Mouse (Mus musculus) heart, embryonic 13.5 days (tissue): Measurements from ENCODE around the gene Ifnar1. TPM values are rescaled to one million over a fixed set of nuclear protein-coding genes. Genes with fewer than 3 reads are reported as not detected.

Experiments
- ATAC-seq: fragments of 200-750 bp; cut with Nextera tagmentation; 2 replicates; pipeline ENCODE4 v1.8.0; 2017; ENCODE audit warnings: moderate TSS enrichment; ENCODE audit not compliant: insufficient number of reproducible peaks, low FRiP score, low TSS enrichment; ENCODE audit errors: extremely low read depth
- H3K27ac ChIP-seq: fragments of 300-500 bp; sonication (generic); replicated peaks from 2 replicates; pipeline ENCODE4 v1.5.1; 2015; ENCODE audit warnings: moderate library complexity, mild to moderate bottlenecking, inconsistent platforms
- H3K27me3 ChIP-seq: fragments of 300-500 bp; sonication (generic); replicated peaks from 2 replicates; pipeline ENCODE4 v1.6.1; 2015; ENCODE audit warnings: mild to moderate bottlenecking, inconsistent platforms
- H3K36me3 ChIP-seq: fragments of 300-500 bp; sonication (generic); 2 replicates; pipeline ENCODE4 v1.6.1; 2015; ENCODE audit warnings: mild to moderate bottlenecking, inconsistent platforms
- H3K4me1 ChIP-seq: fragments of 300-500 bp; sonication (generic); 2 replicates; pipeline ENCODE4 v1.6.1; 2015; ENCODE audit warnings: inconsistent platforms
- H3K4me2 ChIP-seq: fragments of 300-500 bp; sonication (generic); 2 replicates; pipeline ENCODE4 v1.6.1; 2015; ENCODE audit warnings: inconsistent platforms, mild to moderate bottlenecking, moderate library complexity
- H3K4me3 ChIP-seq: fragments of 300-500 bp; sonication (generic); 2 replicates; pipeline ENCODE4 v1.5.1; 2015; ENCODE audit warnings: moderate library complexity, mild to moderate bottlenecking, inconsistent platforms
- H3K9ac ChIP-seq: fragments of 300-500 bp; sonication (generic); 2 replicates; pipeline ENCODE4 v1.6.1; 2015; ENCODE audit warnings: inconsistent platforms, mild to moderate bottlenecking, moderate library complexity
- H3K9me3 ChIP-seq: fragments of 300-500 bp; sonication (generic); 2 replicates; pipeline ENCODE4 v1.6.1; 2016; ENCODE audit warnings: inconsistent platforms
- WGBS: fragments of 180-500 bp; shearing (Covaris S2); methylation state at CpG from one replicate; pipeline ENCODE4 v1.1.7; 2015; ENCODE audit warnings: mixed read lengths; 5-methylcytosine and 5-hydroxymethylcytosine counted together
- polyA plus RNA-seq: library from polyadenylated mRNA; unstranded; fragments of >200 nt; fragmentation: Nextera tagmentation; extraction: Ambion mirVana; gene quantifications from 2 replicates; pipeline ENCODE4 v1.2.1, GENCODE M21; 2015

The Ifnar1 gene
- polyA plus RNA-seq, 1 experiment from 2014 or later = 33.1 TPM

- no peak overlapping the region for H3K4me3 ChIP-seq
- H3K36me3 ChIP-seq = no peaks in the 10 kb centered on the region
- no peaks in the 10 kb centered on the region for H3K27me3 ChIP-seq
- H3K9me3 ChIP-seq = no peaks in the 10 kb centered on the region
- H3K27ac ChIP-seq = peak overlapping the region; percentile 43
- no peak overlapping the region for H3K4me2 ChIP-seq
- H3K9ac ChIP-seq = no peak overlapping the region
- WGBS = 56% methylated on average over 9 of the region's 9 CpGs
- ATAC-seq = no peak
- H3K4me1 ChIP-seq = peaks cover 36% of the 10 kb centered on the region
These were observed 23.3 kb upstream of the Ifnar1 start for GRCm38 (mm10) chr16:91461773-91462181.

- H3K9ac ChIP-seq = no peak overlapping the region
These were observed 22.4 kb upstream of the Ifnar1 start for GRCm38 (mm10) chr16:91462644-91463043.

GRCm38 (mm10) chr16:91463400-91463799 lies 21.6 kb upstream of the Ifnar1 start:
- Histone ChIP-seq H3K4me2 (no peak overlapping the region), H3K9me3 (no peaks in the 10 kb centered on the region), H3K9ac (no peak overlapping the region), H3K27me3 (no peaks in the 10 kb centered on the region), H3K4me1 (peaks cover 38% of the 10 kb centered on the region), H3K36me3 (peaks cover 6% of the 10 kb centered on the region; the same call in 1 of the 2 replicates), H3K4me3 (no peak overlapping the region), H3K27ac (no peak overlapping the region)
- WGBS = 54% methylated on average over 2 of the region's 2 CpGs
- no peak for ATAC-seq

More at GRCm38 (mm10) chr16:91462644-91463043, 22.4 kb upstream of the Ifnar1 start:
- 53% methylated on average over 3 of the region's 3 CpGs for WGBS
- H3K27me3 ChIP-seq = no peaks in the 10 kb centered on the region
- H3K4me1 ChIP-seq = peaks cover 38% of the 10 kb centered on the region
- H3K36me3 ChIP-seq = no peaks in the 10 kb centered on the region
- peak overlapping the region; percentile 30; the same call in 1 of the 2 replicates for H3K27ac ChIP-seq
- H3K4me2 ChIP-seq = no peak overlapping the region
- ATAC-seq = no peak
- no peak overlapping the region for H3K4me3 ChIP-seq
- H3K9me3 ChIP-seq = no peaks in the 10 kb centered on the region

- WGBS = 77% methylated on average over 4 of the region's 4 CpGs
These were observed 21.1 kb upstream of the Ifnar1 start for GRCm38 (mm10) chr16:91463836-91464400.

GRCm38 (mm10) chr16:91464594-91465504 lies 20.2 kb upstream of the Ifnar1 start:
- no peaks in the 10 kb centered on the region for H3K9me3 ChIP-seq
- H3K9ac ChIP-seq = peak overlapping the region; percentile 83
- WGBS = 2% methylated on average over 44 of the region's 44 CpGs
- peaks cover 33% of the 10 kb centered on the region for H3K4me1 ChIP-seq
- peak; percentile 90 for ATAC-seq
- H3K36me3 ChIP-seq = peaks cover 16% of the 10 kb centered on the region
- H3K27ac ChIP-seq = peak overlapping the region; percentile 84
- peak overlapping the region; percentile 60 for H3K4me3 ChIP-seq
- H3K4me2 ChIP-seq = peak overlapping the region; percentile 90
- H3K27me3 ChIP-seq = no peaks in the 10 kb centered on the region

More at GRCm38 (mm10) chr16:91463836-91464400, 21.1 kb upstream of the Ifnar1 start:
- Histone ChIP-seq H3K4me3 (peak overlapping the region; percentile 60), H3K9ac (peak overlapping the region; percentile 83), H3K36me3 (peaks cover 11% of the 10 kb centered on the region; the same call in 1 of the 2 replicates), H3K4me1 (peaks cover 37% of the 10 kb centered on the region), H3K9me3 (no peaks in the 10 kb centered on the region), H3K27ac (peak overlapping the region; percentile 84), H3K27me3 (no peaks in the 10 kb centered on the region), H3K4me2 (peak overlapping the region; percentile 90)
- no peak for ATAC-seq

- H3K4me3 ChIP-seq = peak overlapping the region; percentile 60
- peak overlapping the region; percentile 90 for H3K4me2 ChIP-seq
- peak overlapping the region; percentile 29 for H3K27ac ChIP-seq
- no peak for ATAC-seq
- H3K36me3 ChIP-seq = peaks cover 20% of the 10 kb centered on the region
- peaks cover 33% of the 10 kb centered on the region for H3K4me1 ChIP-seq
- H3K27me3 ChIP-seq = no peaks in the 10 kb centered on the region
- H3K9me3 ChIP-seq = no peaks in the 10 kb centered on the region
- peak overlapping the region; percentile 83 for H3K9ac ChIP-seq
- WGBS = 50% methylated on average over 13 of the region's 13 CpGs
These were observed 19.4 kb upstream of the Ifnar1 start for GRCm38 (mm10) chr16:91465505-91466240.

GRCm38 (mm10) chr16:91466566-91466965 lies 18.5 kb upstream of the Ifnar1 start:
- Histone ChIP-seq H3K27ac (no peak overlapping the region), H3K4me1 (peaks cover 33% of the 10 kb centered on the region), H3K36me3 (peaks cover 20% of the 10 kb centered on the region), H3K4me2 (peak overlapping the region; percentile 90; the same call in 1 of the 2 replicates), H3K9me3 (no peaks in the 10 kb centered on the region), H3K9ac (no peak overlapping the region), H3K4me3 (peak overlapping the region; percentile 60; the same call in 1 of the 2 replicates), H3K27me3 (no peaks in the 10 kb centered on the region)
- 53% methylated on average over 6 of the region's 6 CpGs for WGBS
- ATAC-seq = no peak

- WGBS = 78% methylated on average over 3 of the region's 3 CpGs
- Histone ChIP-seq H3K4me3 (no peak overlapping the region), H3K27me3 (no peaks in the 10 kb centered on the region), H3K4me1 (peaks cover 14% of the 10 kb centered on the region), H3K9me3 (no peaks in the 10 kb centered on the region), H3K27ac (no peak overlapping the region), H3K4me2 (no peak overlapping the region), H3K36me3 (peaks cover 20% of the 10 kb centered on the region), H3K9ac (no peak overlapping the region)
- no peak for ATAC-seq
These were observed 14.6 kb upstream of the Ifnar1 start for GRCm38 (mm10) chr16:91470470-91470869.

GRCm38 (mm10) chr16:91471481-91471880 lies 13.6 kb upstream of the Ifnar1 start:
- WGBS = 67% methylated on average over 6 of the region's 6 CpGs
- H3K9ac ChIP-seq = no peak overlapping the region

GRCm38 (mm10) chr16:91475753-91476152 lies 9.3 kb upstream of the Ifnar1 start:
- no peak overlapping the region for H3K27ac ChIP-seq
- no peak overlapping the region; the same call in 1 of the 2 replicates for H3K9ac ChIP-seq
- ATAC-seq = no peak
- H3K9me3 ChIP-seq = no peaks in the 10 kb centered on the region
- H3K36me3 ChIP-seq = no peaks in the 10 kb centered on the region
- WGBS = 45% methylated on average over 7 of the region's 7 CpGs
- no peaks in the 10 kb centered on the region for H3K4me1 ChIP-seq
- H3K4me2 ChIP-seq = no peak overlapping the region
- no peaks in the 10 kb centered on the region for H3K27me3 ChIP-seq
- no peak overlapping the region for H3K4me3 ChIP-seq

More at GRCm38 (mm10) chr16:91471481-91471880, 13.6 kb upstream of the Ifnar1 start:
- no peak overlapping the region for H3K4me2 ChIP-seq
- H3K9me3 ChIP-seq = no peaks in the 10 kb centered on the region
- no peak overlapping the region for H3K27ac ChIP-seq
- no peaks in the 10 kb centered on the region for H3K27me3 ChIP-seq
- H3K4me3 ChIP-seq = no peak overlapping the region
- H3K36me3 ChIP-seq = peaks cover 20% of the 10 kb centered on the region
- peaks cover 4% of the 10 kb centered on the region for H3K4me1 ChIP-seq
- ATAC-seq = no peak

- H3K27me3 ChIP-seq = no peaks in the 10 kb centered on the region
- H3K4me1 ChIP-seq = no peaks in the 10 kb centered on the region
- ATAC-seq = no peak
- no peak overlapping the region for H3K27ac ChIP-seq
- no peaks in the 10 kb centered on the region for H3K36me3 ChIP-seq
- no peaks in the 10 kb centered on the region for H3K9me3 ChIP-seq
- H3K9ac ChIP-seq = no peak overlapping the region
- no peak overlapping the region for H3K4me3 ChIP-seq
- 64% methylated on average over 1 of the region's 1 CpGs for WGBS
- H3K4me2 ChIP-seq = no peak overlapping the region
These were observed 7.0 kb upstream of the Ifnar1 start for GRCm38 (mm10) chr16:91478067-91478466.
